8 mouse cellular contexts compared by ENCODE assay signal in the genomic region with DNA sequence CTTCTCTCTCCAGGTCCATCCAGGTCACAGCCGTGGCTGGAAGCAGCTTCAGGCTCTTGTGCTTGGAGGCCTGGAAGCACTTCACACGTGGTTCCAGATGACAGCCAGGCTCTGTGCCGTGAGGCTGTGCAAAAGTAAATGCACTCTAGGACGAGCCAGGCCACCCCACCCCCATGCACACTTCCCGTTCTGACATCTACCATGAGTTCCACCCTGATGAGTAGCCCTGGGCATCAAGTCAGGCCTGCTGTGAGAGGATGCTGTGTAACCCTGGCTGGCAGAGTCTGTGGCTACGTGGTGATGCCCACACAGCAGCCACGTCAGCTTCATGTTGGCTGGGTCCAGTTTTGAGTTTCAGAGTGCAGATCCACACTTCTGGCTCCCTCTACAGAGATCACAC.
DNase-seq lines count a peak whose midpoint lies in the region; ATAC-seq lines count a peak whose summit lies in the region.

No protein-coding gene starts in this region.

- peak; percentile 71 for ATAC-seq in granulocyte monocyte progenitor cell, adult 5-6 weeks (replicated peaks; ENCODE audit: poor library complexity, severe bottlenecking)
- ATAC-seq in limb, embryonic 13.5 days (ENCODE audit: low FRiP score, low read depth) = no peak

- no peaks in the 10 kb centered on the region for H3K27me3 ChIP-seq in limb, embryonic 13.5 days

- H3K4me2 ChIP-seq in limb, embryonic 13.5 days (replicated peaks) = no peak overlapping the region

- peak; percentile 15 for DNase-seq in layer of hippocampus, adult 11-12 months (ENCODE audit: low spot score)
- DNase-seq in layer of hippocampus, postnatal 14 days (ENCODE audit: low spot score in 2 of 2) = no peak
- peak; percentile 46 for DNase-seq in MN1 (ENCODE audit: low spot score)
- DNase-seq in yolk sac, embryonic 10.5 days (ENCODE audit: low spot score) = no peak
- DNase-seq in adrenal gland, adult 18-20 months (ENCODE audit: low spot score in 2 of 2) = no peak
- DNase-seq in thymus, postnatal 0 days (ENCODE audit: low spot score) = no peak

- H3K9me3 ChIP-seq in limb, embryonic 13.5 days = no peaks in the 10 kb centered on the region

- no peak overlapping the region for H3K27ac ChIP-seq in limb, embryonic 13.5 days

- 39% methylated on average over 7 of the region's 7 CpGs for WGBS in limb, embryonic 13.5 days

- H3K9ac ChIP-seq in limb, embryonic 13.5 days = peak overlapping the region; percentile 8; the same call in 1 of the 2 replicates

- H3K4me3 ChIP-seq in limb, embryonic 13.5 days = no peak overlapping the region

- no peaks in the 10 kb centered on the region for H3K36me3 ChIP-seq in limb, embryonic 13.5 days

- peaks cover 51% of the 10 kb centered on the region for H3K4me1 ChIP-seq in limb, embryonic 13.5 days

Comparison
In these comparisons a context has a peak if more than half of its experiments do, and no peak if none do; other contexts are left out.
1. DNase-seq: peak in layer of hippocampus, adult 11-12 months (single experiment) and MN1 (single experiment); none in layer of hippocampus, postnatal 14 days (0 of 2), yolk sac, embryonic 10.5 days (single experiment), adrenal gland, adult 18-20 months (0 of 2) and thymus, postnatal 0 days (single experiment).